Mouse (Mus musculus) T-helper 1 cell (primary cell): Measurements from ENCODE around the gene Gm20708.
"Not testable (repeated sequence)": the region's sequence is repeated elsewhere in the genome, so short reads cannot be mapped to it uniquely, and the experiment has no call there.

Source experiments
- in situ Hi-C: fragments of 300-600 bp; cut with MboI, MseI; formaldehyde crosslinking; loops from one replicate; pipeline ENCODE4 v1.15.1; 2025; ENCODE audit warnings: high pct_unique_total_duplicates

Gene Gm20708

DNA sequence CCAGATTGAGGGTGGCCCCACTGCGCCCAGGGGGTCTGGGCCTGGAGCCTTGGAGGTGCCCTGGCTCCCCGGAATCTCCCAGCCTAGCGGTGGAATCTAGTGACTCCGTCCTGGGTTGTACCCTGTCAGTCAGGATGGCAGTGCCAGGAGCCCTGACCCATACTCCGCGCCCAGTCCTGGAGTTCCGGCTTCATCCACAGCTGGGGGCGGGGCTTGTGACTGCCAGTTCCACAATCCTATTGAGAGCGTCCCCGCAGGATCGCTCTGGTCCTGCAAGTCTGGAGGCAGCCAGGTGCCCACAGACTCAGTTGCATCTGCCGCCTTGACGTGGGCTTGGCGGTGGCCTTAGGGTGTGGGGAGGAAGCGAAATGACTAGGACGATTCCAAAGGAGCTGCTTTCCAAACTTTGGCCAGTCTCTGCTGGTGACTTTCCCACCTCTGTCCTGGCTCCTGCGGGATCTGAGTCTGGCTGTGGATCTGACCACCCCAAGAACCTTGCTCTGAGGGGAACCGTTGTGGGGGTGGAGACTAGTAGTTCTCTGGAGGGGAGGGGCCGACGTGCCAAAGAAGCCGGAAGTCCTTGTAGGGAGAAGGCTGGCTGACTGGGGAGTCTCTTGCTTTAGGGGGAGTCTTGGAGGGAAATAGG is 1.1 kb downstream of the Gm20708 start:
- in situ Hi-C loops: no loop called here

DNA sequence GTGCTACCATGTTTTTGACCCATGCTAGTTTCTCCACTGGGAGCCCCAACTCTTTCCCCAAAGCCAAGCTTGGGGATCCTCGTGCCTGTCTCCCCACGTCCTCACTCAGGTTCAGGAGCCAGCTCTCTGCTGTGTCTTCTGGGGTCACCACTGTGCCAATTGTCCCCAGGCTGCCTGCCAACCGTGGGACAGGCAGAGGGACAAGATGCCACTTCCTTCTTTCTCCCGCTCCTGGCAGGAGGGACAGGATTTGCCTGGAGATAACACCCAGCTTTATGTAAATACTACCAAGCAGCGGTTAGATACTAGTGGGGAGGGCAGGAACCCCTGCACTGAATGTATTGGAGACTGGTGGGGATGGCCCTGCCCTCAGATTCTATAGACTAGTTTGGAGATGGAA is 4.4 kb downstream of the Gm20708 start:
- in situ Hi-C loops: no loop called here

DNA sequence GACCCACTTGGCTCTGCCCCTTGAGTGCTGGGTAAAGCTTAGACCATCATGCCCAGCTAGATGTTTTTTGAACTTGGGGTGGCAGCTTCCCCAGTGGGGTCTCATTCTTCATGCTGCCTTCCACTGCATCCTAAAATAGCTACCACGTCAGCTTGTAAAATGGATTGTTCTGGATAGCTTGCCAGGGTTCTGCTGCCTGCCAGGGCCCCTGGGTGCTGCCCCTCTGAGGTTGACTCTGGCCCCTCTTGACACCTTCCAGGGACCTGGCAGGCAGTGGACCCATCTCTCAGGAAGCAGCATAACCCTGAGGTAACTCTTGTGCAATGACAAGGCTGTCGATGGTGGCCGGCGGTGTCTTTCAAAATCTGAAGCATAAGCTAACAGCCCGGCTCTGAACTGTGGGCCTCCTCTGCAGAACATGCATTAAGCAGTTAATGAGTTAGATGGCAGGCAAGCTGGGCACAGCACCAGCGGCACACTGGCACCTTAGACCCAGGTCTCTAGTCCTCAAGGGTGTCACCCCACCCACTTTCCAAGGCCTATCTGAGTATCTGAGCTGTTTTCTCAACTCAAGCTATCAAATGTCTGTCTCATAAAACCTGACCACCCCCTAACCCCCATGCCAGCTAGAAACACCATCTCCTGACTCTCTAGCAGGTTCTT is 5.4 kb downstream of the Gm20708 start:
- in situ Hi-C loops: no loop called here

DNA sequence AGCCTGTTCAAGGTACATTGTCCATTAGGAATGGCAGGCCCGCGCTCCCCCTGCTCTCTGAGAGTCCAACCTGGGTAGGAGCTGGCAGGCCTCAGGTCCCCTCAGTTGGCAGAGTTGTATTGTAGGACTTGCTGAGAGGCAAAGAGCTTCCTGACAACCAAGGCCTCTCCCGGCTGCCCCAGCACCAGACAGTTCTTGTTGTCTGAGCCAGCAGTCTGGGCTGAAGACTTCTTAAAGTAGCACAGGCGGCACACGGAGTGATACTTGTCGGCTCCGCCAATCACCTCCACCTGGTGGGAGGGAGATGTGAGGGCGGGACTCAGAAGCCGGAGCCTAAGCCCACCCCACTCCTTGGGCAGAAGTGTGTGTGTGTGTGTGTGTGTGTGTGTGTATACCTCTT is 6.4 kb downstream of the Gm20708 start:
- in situ Hi-C loops: not testable (repeated sequence)

DNA sequence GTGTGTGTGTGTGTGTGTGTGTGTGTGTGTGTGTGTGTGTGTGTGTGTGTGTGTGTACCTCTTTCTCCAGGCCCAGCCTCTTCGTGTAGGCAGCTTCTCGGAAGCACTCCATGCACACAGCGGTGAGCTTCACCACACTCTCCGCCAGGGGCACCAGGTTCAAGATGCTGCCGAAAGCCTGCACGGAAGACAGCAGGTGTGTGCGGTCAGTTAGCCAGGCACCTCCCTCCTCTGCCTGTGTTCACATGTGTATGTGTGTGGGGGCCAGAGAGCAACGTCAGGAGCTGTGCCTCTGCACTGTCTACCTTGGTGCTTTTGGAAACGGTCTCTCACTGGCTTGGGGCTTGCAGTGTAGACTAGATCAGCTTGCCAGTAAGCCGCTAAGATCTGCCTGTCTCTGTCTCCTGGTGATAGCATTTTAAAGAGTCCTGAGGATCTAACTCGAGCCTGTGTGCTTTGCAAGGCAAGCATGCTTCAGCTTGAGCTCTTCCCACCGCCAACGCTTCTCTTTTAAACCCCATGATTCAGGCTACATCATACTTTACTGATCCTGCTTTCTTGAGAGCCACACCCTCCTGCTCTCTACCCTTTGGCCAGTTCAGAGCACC is 7.0 kb downstream of the Gm20708 start:
- in situ Hi-C loops: no loop called here

DNA sequence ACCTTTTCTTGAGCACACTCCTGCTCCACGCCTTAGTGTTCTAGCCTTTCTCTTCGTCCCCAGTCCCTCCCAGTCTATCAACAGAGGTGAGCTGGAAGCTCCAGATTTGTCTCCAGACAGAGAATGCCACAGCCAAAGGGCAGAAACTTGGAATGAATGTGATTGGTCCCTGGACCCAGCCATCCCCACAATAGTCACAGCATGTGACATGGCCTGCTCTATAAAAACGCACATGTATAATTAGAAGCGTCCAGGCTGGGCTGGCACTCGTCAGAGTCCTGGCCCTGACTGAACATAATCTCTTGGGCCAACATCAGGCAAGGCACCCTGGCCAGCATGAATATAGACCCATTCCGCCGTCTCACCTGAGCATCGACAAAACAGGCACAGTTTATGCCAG is 9.6 kb downstream of the Gm20708 start:
- in situ Hi-C loops: no loop called here

DNA sequence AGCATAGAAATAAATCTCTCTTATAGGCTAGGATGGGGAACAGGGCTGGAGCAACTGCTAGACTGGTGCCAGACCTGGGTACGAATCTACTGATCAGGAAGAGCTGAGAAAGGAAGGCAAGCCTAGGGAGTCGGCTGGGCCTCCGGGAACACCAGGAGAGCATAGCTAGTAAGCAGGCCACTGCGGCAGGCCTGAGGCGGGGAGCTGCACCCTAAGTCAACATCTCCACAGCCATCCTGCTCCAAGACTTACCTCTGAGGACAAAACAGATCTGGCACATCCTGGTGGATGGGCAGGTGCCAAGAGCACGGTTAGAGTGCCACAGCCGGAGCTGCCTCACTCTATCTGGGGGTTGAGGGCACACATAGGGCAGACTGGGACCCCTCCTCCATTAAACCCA is 10.7 kb downstream of the Gm20708 start:
- in situ Hi-C loops: loop anchor here (5.0 kb wide), 1 partner anchor 113 kb away; no protein-coding TSS in a partner anchor

DNA sequence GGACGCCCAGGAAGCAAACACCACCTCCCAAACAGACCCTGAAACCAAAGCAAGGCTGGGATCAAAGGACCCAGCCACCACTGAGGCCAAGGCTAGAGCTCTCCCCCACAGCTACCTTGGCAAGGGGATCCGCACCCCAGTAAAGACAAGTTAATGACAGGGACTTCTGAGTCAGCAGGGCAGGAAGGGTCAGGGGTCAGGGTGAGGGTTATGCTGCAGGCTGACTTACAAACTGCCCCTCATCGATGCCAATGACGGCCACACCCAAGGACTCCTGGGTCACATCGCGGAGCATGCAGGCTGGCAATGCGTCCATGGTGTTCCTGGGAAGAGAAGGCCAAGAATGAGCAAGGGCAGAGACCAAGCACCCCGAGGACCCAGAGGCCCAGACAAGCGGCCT is 12.4 kb downstream of the Gm20708 start:
- in situ Hi-C loops: loop anchor here (5.0 kb wide), 1 partner anchor 115 kb away; no protein-coding TSS in a partner anchor

DNA sequence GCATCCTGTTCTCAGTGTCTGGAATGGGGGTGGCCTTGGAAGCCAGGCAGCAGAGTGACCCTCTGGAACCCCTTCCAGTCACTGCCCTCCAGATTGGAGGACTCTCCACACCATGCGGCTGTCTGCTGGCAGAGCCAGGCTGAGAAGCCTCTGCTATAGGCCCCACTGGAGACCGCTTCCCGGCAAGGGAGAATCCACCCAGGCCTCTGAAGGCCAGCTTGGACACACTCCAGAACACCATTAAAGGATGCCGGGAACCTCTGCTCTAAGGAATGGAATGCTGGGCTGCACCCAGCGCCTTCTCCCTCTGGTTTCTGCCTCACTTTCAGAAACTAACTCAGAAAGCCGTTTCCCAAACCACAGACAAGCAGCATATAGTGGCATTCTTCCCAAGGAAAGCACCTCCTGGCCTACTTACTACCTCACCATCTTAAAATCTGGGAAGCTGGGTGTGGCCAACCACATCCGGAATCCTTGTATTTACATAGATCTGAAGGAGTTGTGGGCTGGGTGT is 13.3 kb downstream of the Gm20708 start:
- in situ Hi-C loops: loop anchor here (5.0 kb wide), 1 partner anchor 115 kb away; no protein-coding TSS in a partner anchor

DNA sequence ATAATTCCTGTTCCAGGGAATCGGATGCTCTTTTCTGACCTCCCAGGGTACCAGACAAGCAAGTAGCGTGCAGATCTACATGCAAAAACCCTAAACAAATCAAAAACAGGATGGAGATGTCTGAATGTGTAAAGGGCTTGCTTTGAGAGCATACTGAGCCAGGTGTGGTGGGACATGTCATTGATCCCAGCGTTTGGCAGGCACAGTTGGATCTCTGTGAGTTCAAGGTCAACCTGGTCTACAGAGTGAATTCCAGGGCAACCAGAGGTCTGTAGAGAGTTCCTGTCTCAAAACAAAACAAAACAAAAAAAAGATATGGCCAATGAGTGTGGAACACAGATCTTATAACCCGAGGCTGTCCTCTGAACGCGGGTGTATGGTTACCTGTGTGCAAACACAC is 13.9 kb downstream of the Gm20708 start:
- in situ Hi-C loops: loop anchor here (5.0 kb wide), 1 partner anchor 116 kb away; no protein-coding TSS in a partner anchor

DNA sequence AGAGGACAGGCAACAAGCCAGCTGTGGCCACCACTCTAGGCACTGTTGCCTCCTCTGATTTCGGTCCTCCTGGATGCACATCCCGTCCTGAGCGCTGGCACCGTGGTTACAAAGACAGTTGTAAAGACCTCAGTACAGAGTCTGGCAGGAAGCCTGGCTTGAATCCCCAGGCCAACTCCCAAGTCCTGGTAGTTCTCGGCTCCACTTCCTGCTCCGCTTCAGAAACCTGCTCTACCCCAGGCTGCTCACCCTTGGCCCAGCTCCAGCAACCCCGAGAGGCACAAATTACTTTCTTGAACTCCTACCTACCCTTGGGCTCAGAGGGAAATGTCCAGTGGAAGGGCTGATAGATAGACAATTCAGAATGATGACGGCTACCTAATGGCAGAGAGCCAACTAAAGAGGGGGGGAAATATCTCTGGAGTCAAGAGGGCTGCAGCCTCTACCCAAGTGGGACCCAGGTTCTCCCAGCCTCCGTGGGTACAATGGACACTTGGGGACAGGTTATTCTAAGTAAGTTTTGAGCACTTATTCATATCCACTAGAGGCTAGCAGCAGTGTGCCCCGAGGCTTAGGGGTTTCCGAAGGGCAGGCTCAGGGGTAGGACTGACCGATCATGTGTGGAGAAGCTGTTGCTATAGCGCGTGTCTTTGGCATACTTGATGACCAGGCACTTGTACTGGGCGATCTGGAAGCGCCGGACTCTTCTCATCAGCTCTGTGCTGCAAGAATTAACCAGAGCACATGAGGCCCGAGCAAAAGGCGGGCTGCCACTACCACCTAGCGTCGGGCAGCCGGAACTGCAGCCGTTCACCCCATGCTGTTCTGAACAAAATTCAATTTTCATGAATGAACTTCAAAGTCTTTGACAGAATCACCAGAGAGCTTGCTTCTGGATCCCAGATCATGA is 14.8 kb downstream of the Gm20708 start:
- in situ Hi-C loops: loop anchor here (5.0 kb wide), 1 partner anchor 117 kb away; no protein-coding TSS in a partner anchor

DNA sequence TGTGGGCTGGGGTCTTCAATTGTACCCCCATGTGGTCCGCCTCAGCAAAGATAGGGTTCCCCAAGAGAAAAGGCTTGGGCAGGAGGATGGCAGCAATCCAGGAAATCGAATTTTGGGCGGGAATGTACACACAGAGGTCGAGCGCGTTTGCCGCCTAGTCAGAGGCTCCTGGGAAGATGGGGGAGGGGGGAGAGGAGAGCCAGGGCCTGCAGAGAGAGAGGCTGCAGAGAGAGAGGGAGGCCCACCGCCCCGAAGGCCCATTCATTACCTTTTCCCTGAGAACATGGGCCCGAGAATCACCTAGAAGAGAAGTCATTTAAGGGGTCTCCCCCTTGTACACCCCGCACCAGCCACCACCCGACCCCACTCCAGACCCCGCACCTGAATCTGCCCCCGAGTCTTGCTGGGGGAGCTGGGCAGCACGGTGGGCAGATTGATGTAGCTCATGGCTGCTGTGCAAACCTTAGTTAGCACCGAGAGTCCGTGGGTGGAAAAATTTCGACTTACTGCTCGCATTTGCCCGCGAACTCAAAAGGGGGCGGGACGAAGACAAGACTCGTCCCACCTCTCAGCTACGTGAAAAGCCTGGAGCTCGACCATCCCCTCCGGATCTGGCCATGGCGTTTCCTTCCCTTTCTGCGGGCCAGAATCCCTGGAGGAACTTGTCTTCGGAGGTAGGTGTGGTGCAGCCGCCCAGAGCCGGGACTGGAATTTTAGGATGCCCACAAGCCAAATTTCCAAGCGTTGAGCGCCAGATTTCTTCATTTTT is 16.0 kb downstream of the Gm20708 start, which contains the start of the genes Afmid and Tk1:
TSS of gene Afmid (plus strand) at position 592 of the 769 bp plus-strand sequence.
TSS of gene Tk1 (minus strand) at position 760 of the 769 bp plus-strand sequence.
- in situ Hi-C loops: no loop called here

DNA sequence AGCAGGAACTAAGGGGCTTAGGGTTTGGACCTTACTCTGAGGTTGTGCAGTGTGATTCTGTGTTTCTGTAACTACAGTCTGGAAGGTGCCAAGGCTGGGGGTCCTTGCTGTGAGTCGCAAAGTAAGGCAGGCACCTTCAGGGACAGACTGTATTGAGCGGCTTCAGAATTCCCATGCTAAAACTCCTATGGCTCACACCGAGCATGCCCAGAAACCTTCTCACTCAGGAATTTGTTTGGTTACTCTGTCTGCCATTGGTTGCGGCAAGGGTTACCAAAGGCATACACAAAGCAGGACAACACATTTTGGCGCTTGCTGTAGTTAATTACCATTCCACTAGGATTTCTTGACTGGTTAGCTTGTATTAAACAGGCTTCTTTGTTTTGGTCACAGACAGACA is 16.7 kb downstream of the Gm20708 start:
- in situ Hi-C loops: no loop called here

DNA sequence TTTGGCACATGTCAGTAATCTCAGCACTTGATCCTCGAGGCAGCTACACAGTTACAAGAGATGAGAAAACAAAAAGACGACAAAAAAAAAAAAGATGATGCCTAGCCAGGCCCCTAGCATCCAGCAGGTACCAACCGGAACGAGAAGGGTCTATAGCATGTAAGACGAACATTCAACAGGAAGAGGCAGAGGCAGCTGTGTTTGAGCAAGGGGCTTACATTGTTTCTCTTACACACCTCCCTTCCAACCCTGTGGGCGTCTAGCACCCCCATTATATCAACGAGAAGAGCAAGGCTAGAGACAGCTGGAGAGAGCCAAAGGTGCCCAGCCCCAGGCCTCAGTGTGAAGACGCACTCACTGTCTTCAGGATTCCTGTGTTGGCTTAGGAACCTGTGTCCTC is 17.4 kb downstream of the Gm20708 start:
- in situ Hi-C loops: no loop called here

DNA sequence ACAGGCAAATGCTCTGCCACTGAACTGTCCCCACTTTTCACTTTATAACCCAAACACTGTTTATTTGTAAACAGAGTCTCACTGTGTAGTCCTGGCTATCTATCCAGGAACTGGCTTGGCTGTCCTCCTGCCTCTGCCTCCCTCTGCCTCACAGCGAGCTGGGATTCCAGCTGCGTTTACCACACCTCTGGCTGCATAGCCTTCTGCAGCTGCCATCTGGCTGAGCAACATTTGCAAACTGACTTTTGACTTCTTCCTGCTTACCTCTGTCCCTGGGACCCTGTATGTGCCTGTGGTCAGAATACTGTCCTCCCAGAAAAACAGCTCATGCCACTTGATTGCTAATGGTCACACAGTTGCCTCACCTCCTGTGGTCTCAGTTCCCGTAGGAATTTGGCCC is 17.9 kb downstream of the Gm20708 start:
- in situ Hi-C loops: no loop called here

DNA sequence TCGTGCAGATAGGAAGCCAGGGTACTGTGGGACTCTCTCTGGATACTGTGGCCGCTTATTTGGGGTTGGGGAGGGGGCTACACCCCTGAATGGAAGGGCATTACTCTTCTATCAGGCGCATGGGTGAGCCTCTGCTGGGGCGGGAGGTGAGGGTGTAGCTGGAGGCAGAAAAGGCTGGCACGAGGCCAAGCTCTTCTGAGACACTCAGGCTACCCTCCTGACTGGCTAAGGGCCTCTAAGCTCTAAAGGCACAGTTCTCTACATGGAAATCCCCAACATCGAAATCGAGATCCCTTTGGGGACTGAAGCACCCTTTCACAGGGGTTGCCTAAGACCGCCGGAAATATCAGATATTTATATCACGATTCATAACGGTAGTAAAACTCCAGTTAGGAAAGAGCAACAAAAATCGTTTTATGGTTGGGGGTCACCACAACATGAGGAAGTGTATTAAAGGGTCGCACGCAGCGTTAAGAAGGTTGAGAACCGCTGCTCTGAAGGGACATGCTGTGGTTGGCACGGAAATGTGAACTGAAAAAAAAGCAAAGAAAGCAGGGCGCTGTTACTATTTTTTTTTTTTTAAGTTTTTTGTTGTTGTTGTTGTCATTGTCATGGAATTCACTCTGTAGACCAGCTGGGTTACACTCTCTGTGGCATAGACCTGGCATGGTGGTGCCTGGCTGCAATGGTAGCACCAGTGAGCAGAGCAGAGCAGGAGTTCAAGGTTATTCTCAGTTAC is 18.9 kb downstream of the Gm20708 start:
- in situ Hi-C loops: no loop called here

DNA sequence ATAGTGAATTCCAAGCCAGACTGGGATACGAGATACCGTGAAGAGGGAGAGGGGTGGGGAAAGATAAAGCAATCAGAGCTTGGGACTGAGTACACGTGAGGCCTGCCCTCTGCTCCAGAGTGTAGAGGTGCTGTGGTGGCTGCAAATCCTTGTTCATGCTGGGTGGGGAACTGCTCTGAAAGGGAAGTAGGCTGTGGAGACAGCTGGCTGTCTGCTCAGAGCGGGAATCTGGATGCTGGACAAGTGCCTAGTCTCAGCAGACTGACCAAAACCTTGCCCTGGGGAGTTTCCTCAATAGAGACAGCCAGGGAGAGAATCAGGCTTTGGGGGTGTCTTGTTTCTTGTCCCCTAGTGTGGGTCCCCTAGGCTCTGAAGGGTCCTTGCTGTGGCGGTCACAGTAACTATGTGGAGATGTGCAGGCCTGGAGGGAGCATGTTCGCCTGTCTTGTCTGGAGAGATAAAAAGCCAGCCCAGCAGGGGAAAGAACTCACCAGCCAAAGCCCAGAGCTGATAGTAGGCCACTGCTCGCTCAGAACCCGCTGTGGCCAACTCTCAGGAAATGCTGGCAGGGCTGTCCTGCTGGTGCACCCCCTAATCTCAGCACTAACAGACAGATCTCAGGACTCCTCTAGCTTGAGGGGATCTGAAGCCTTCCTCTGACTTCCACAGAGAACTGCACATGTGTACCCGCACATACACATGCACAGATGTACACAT is 19.6 kb downstream of the Gm20708 start:
- in situ Hi-C loops: no loop called here

DNA sequence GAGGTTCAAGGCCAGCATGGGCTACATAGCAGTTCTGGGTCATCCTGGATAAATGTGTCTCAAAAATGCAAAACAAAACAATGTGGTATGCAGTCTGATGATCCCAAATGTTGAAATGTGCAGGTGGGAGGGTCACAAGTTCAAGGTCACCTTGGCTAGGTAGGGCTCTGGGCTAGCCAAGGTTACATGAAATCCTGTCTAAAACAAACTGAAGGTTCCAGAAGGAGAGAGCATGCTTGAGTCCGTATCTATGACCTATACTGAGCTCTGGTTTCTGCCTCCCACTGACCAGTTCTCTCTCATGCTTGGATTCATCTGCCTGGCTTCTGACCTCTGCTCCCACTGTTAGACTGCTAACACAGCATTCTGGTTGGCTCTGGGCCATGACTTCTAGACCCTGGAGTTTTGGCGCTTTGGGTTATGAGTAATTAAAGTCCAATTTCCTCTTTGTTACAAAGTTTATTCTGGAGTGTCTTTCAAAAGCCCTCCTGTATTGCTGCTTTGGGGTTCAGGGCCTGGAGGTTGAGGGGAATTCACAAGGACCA is 20.3 kb downstream of the Gm20708 start:
- in situ Hi-C loops: no loop called here

DNA sequence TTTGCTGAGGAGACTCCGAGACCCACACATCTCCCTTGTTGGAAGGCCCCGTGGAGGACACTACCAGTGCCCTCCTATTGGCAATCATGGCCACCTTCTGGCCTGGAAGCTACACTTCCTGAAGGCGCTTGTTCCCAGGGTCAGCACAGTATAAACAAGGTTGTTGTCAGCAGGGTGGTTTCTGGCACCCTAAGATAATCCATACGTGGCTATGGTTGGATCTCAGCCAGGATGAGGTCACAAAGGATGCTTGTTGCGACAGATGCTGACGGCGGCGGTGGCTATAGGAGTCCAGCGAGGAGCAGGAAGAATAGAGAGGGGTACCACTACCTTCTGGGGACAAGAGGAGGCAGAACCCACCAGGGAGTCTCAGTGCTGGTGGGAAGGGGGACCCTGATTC is 20.9 kb downstream of the Gm20708 start:
- in situ Hi-C loops: no loop called here
